Mouse (Mus musculus) liver, adult 2 months (tissue): ENCODE results near the gene Dok3.

ENCODE experiments used
- CTCF ChIP-seq: fragments of 200-500 bp; IDR thresholded peaks from 2 replicates; pipeline ENCODE4 v1.5.1; 2011; ENCODE audit warnings: low read depth, low read length, control low read depth
- POLR2A ChIP-seq: fragments of 200-500 bp; IDR thresholded peaks from 2 replicates; pipeline ENCODE4 v1.6.1; 2011; ENCODE audit warnings: low read length, control low read depth; ENCODE audit not compliant: insufficient read depth; ENCODE audit errors: extremely low read depth

DNA sequence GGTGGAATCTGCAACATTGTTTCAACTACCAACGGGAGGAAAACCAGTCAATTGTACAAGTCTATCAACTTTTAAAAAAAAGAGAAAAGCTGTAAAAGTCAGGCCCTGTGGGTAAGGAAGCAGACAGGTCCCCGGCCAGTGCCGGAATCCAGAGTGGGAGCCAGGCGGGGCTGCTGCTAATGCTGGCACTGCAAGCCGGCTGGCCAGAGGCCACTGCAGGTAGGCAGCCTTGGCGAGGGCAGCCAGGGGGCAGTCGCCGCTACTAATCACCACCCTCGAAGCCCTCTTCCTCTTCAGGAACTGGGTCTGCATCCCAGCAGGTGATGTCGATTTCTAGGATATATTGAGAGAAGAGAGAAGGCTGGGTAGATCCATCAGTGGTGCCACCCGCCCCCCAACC, 55.1 kb downstream of the Dok3 start:
- TF ChIP-seq POLR2A (no peak), CTCF (no peak)
